Mouse (Mus musculus) megakaryocyte-erythroid progenitor cell, adult 5 weeks (primary cell): ENCODE measurements around the gene Gm9195. TPM values are rescaled to one million over a fixed set of nuclear protein-coding genes. Genes with fewer than 3 reads are reported as not detected.

Experiments used
- polyA plus RNA-seq: library from polyadenylated mRNA; stranded (reverse); fragments of >175 nt; gene quantifications from 2 replicates; pipeline ENCODE4 v1.2.3, GENCODE M21; 2012

Gene Gm9195
- polyA plus RNA-seq: 0.02 TPM in 1 of 2 replicates, not detected in the other

GRCm38 (mm10) chr14:72491738-72492137, at the start of gene Gm9195:
Gene Gm9195, minus strand, starts transcription at chr14:72491838.

Other genes starting within 250 kb of the Gm9195 start
- gene Fndc3a, start 218.2 kb upstream of the Gm9195 start, polyA plus RNA-seq: 18.0 and 19.0 TPM in 2 replicates